Mouse (Mus musculus) kidney, adult 2 months (tissue): ENCODE measurements around the gene Efna2. TPM values are rescaled to one million over a fixed set of nuclear protein-coding genes. Genes with fewer than 3 reads are reported as not detected.

Experiments
- DNase-seq: peaks from one replicate; pipeline ENCODE4 v3.0.0; 2021
- H3K27ac ChIP-seq: fragments of 200-500 bp; 2 replicates; pipeline ENCODE4 v1.5.1; 2012; ENCODE audit warnings: low read depth, low read length, control low read depth, inconsistent platforms; ENCODE audit not compliant: insufficient read depth
- H3K27me3 ChIP-seq: fragments of 200-500 bp; replicated peaks from 2 replicates; pipeline ENCODE4 v1.6.1; 2012; ENCODE audit warnings: mild to moderate bottlenecking, moderate library complexity, low read length, inconsistent platforms; ENCODE audit not compliant: control insufficient read depth, insufficient read depth
- H3K36me3 ChIP-seq: fragments of 200-500 bp; 2 replicates; pipeline ENCODE4 v1.6.1; 2012; ENCODE audit warnings: mild to moderate bottlenecking, moderate library complexity, low read length, inconsistent platforms; ENCODE audit not compliant: control insufficient read depth, insufficient read depth
- H3K4me1 ChIP-seq: fragments of 200-500 bp; 2 replicates; pipeline ENCODE4 v1.6.1; 2011; ENCODE audit warnings: low read length; ENCODE audit not compliant: control insufficient read depth, insufficient read depth
- H3K4me3 ChIP-seq: fragments of 200-500 bp; 2 replicates; pipeline ENCODE4 v1.5.1; 2011; ENCODE audit warnings: mild to moderate bottlenecking, low read depth, low read length, control low read depth; ENCODE audit not compliant: insufficient read depth
- CTCF ChIP-seq: fragments of 200-500 bp; conservative IDR thresholded peaks from 2 replicates; pipeline ENCODE4 v1.5.1; 2011; ENCODE audit warnings: low read depth, mild to moderate bottlenecking, control low read depth, low read length, moderate library complexity, mixed read lengths; ENCODE audit not compliant: insufficient read depth, insufficient read length
- POLR2A ChIP-seq: fragments of 200-500 bp; IDR thresholded peaks from one replicate; pipeline ENCODE4 v1.6.1; 2011; ENCODE audit warnings: low read depth, low read length, control low read depth
- WGBS: fragments of 180-500 bp; shearing (Covaris S2); methylation state at CpG from one replicate; pipeline ENCODE4 v1.1.7; 2018; 5-methylcytosine and 5-hydroxymethylcytosine counted together
- polyA plus RNA-seq: library from polyadenylated mRNA; depleted of rRNA; stranded (reverse); fragments of >200 nt; gene quantifications from 2 replicates; pipeline ENCODE4 v1.2.3, GENCODE M21; 2012

The Efna2 gene
- polyA plus RNA-seq, 1 experiment: 1.5 TPM

GRCm38 (mm10) chr10:80138553-80139438, 40.5 kb upstream of the Efna2 start, which contains the start of gene Atp5d:
Gene Atp5d, plus strand, starts transcription at chr10:80138632.
- 1% methylated on average over 90 of the region's 94 CpGs for WGBS
- H3K27me3 ChIP-seq: no peaks in the 10 kb centered on the region
- TF ChIP-seq CTCF (no peak), POLR2A (peak; percentile 20)
- H3K4me1 ChIP-seq: peaks cover 3% of the 10 kb centered on the region; the same call in 1 of the 2 replicates
- H3K4me3 ChIP-seq: peak within 1 kb of the TSS; percentile 58
- peak; percentile 74 for DNase-seq
- no peaks in the 10 kb centered on the region for H3K36me3 ChIP-seq
- no peak within 1 kb of the TSS for H3K27ac ChIP-seq

DNA sequence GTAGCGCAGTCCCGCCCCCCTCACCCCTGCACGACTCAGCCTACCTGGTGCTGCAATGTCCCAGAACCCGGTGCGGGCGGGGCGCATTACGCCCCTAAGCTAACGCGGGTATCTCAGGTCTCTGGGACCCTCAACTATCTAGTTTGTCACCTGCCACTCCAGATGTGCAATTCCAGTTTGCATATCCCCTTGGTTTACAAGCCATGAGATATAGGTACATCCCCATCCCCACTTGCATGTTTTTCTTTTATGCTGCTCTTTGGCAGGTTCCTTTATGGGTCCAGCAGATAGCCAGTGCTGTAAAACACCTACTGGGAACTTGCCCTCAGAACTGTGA, 39.9 kb upstream of the Efna2 start:
- no peak for DNase-seq
- WGBS: 2% methylated on average over 10 of the region's 10 CpGs
- peak overlapping the region; percentile 58 for H3K4me3 ChIP-seq
- no peak for TF ChIP-seq POLR2A
- TF ChIP-seq CTCF: no peak
- peaks cover 4% of the 10 kb centered on the region; the same call in 1 of the 2 replicates for H3K4me1 ChIP-seq
- H3K27me3 ChIP-seq: no peaks in the 10 kb centered on the region
- H3K27ac ChIP-seq: no peak overlapping the region
- H3K36me3 ChIP-seq: no peaks in the 10 kb centered on the region

- H3K27me3 ChIP-seq: no peaks in the 10 kb centered on the region
- H3K36me3 ChIP-seq: no peaks in the 10 kb centered on the region
- no peak for TF ChIP-seq CTCF
- no peak for TF ChIP-seq POLR2A
- no peak overlapping the region for H3K27ac ChIP-seq
- H3K4me3 ChIP-seq: no peak overlapping the region
- WGBS: 81% methylated on average over 11 of the region's 11 CpGs
- DNase-seq: no peak
- H3K4me1 ChIP-seq: peaks cover 4% of the 10 kb centered on the region; the same call in 1 of the 2 replicates
These were observed 39.2 kb upstream of the Efna2 start for GRCm38 (mm10) chr10:80139975-80140665.

GRCm38 (mm10) chr10:80140666-80141035, 38.6 kb upstream of the Efna2 start, which contains the start of gene Cbarp:
Gene Cbarp, minus strand, starts transcription at chr10:80140835.
- Histone ChIP-seq H3K36me3 (no peaks in the 10 kb centered on the region), H3K4me1 (peaks cover 6% of the 10 kb centered on the region; the same call in 1 of the 2 replicates), H3K27ac (peak within 1 kb of the TSS; percentile 78), H3K4me3 (peak within 1 kb of the TSS; percentile 44), H3K27me3 (no peaks in the 10 kb centered on the region)
- no peak for DNase-seq
- TF ChIP-seq CTCF: no peak
- TF ChIP-seq POLR2A: no peak
- WGBS: 81% methylated on average over 10 of the region's 10 CpGs

DNA sequence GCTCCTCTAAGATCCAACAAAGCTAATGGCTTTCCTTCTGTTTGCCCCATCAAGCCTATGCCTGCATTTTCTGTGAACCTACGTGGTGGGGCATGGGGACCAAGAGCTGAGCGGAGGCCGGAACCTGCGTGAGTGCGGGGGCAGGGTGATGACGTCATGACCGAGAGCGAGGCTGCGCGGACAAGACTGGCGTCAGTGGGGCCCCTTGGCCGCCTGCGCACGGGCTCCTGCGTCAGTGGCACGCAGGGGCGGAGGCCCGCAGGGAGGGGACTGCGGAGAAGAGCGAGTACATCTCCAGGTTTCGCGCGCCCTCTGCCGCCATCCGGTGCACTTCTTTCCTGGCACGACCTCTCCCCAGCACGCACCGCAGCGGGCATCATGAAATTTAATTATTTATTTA, 38.0 kb upstream of the Efna2 start:
- Histone ChIP-seq H3K27ac (peak overlapping the region; percentile 78), H3K27me3 (no peaks in the 10 kb centered on the region), H3K4me3 (peak overlapping the region; percentile 44), H3K36me3 (no peaks in the 10 kb centered on the region), H3K4me1 (peaks cover 10% of the 10 kb centered on the region)
- peak; percentile 23 for TF ChIP-seq POLR2A
- peak; percentile 82 for TF ChIP-seq CTCF
- DNase-seq: peak; percentile 98
- under 1% methylated on average over 29 of the region's 29 CpGs for WGBS

- no peaks in the 10 kb centered on the region for H3K36me3 ChIP-seq
- TF ChIP-seq CTCF: no peak
- TF ChIP-seq POLR2A: peak; percentile 87
- H3K27me3 ChIP-seq: no peaks in the 10 kb centered on the region
- WGBS: under 1% methylated on average over 43 of the region's 43 CpGs
- DNase-seq: peak; percentile 99
- H3K4me1 ChIP-seq: peaks cover 16% of the 10 kb centered on the region
- H3K27ac ChIP-seq: peak overlapping the region; percentile 96
- H3K4me3 ChIP-seq: peak overlapping the region; percentile 77
These were observed 37.3 kb upstream of the Efna2 start for GRCm38 (mm10) chr10:80141786-80142529.

DNA sequence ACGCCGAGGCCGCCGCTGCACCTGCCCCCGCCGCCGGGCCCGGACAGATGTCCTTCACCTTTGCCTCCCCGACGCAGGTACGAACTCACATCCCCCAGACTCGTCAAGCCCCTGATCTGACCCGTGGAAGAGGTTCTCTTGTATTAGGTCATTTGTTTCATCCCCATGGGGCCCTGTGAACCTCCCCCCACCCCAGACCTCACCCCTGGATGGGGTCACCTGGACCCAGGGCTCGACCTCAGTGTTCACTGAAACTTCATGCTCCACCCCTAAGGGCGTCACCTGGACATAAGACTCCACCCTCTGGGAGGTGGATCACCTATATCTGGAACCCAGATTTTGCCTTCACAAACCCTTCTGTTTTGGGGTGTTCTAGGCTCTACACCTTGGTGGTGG, 36.8 kb upstream of the Efna2 start:
- peaks cover 22% of the 10 kb centered on the region for H3K4me1 ChIP-seq
- under 1% methylated on average over 15 of the region's 15 CpGs for WGBS

More for the DNA sequence above, 36.8 kb upstream of the Efna2 start:
- peak overlapping the region; percentile 96 for H3K27ac ChIP-seq
- DNase-seq: peak; percentile 79
- H3K27me3 ChIP-seq: no peaks in the 10 kb centered on the region
- no peak for TF ChIP-seq CTCF
- no peak for TF ChIP-seq POLR2A
- peak overlapping the region; percentile 77 for H3K4me3 ChIP-seq
- no peaks in the 10 kb centered on the region for H3K36me3 ChIP-seq
